Mouse (Mus musculus): ENCODE results near the gene Cabin1.

GRCm38 (mm10) chr10:75720215-75720614 lies 43.9 kb downstream of the Cabin1 start:
- TF ChIP-seq CTCF (IDR thresholded peaks at IDR 0.05; ENCODE audit: borderline replicate concordance, extremely low read depth, insufficient read depth, insufficient read length), result no peak
- no peak for TF ChIP-seq POLR2A (IDR thresholded peaks at IDR 0.05; ENCODE audit: borderline replicate concordance, extremely low read depth, insufficient read depth, insufficient read length, poor library complexity, severe bottlenecking)

All from brain, embryonic 14.5 days (tissue).